Mouse (Mus musculus): ENCODE results near the gene Vmp1.

GRCm38 (mm10) chr11:86570261-86570746 lies 113.3 kb downstream of the Vmp1 start:
- TF ChIP-seq GATA1 (IDR thresholded peaks at IDR 0.05; ENCODE audit: low read length) = no peak
- TF ChIP-seq TAL1 (IDR thresholded peaks at IDR 0.05; ENCODE audit: low read length) = no peak

Measured in erythroblast, embryonic 14.5 days (primary cell).